Mouse (Mus musculus): Measurements from ENCODE around the gene Saysd1. TPM values are rescaled to one million over a fixed set of nuclear protein-coding genes. Genes with fewer than 3 reads are reported as not detected.

Saysd1 gene
- polyA plus RNA-seq, 1 experiment from 2014 or later: 13.4 TPM

DNA sequence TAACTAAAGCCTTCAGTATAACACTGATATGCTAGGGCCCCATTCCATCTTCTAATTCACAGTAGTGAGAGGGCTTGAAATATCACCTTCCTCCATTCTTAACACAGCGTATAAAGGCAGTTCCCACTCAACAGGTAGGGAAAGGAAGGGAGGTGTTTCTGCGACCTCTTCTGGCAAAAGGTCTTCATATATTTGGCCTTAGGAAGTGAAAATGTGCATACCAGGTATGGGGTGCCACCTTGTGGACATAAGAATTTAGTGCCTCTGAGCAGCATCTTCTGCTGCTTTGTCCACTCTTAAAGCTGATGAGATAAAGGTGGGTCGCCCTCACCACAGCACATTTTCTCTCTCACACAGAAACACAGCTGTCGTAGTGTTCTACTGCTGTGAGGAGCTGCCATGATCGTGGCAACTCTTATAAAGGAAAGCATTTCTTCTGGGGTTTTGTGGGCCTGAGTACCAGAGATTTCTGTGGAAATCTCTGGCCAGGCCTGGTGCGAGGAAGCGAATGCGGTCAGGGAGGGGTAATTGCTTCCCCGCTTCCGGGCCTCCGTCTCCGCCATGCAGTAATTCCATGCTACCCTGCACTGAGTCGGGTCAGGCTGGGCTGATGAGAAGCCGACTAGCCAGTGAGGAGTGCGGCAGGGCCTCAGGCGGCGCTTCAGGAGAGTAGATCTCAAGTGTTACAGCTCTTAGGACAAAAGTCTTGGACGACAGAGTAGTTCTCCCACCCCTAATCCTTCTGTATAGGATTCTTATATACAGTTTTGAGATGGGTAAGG is 70.8 kb downstream of the Saysd1 start:
- no peaks in the 10 kb centered on the region for H3K36me3 ChIP-seq (ENCODE audit: insufficient read depth, low read length)
- no peak overlapping the region for H3K27ac ChIP-seq (ENCODE audit: low read length)
- 0 out of 2 replicates have a peak overlapping the region, but pooled peaks have one; percentile 0 for H3K4me2 ChIP-seq (replicated peaks; ENCODE audit: low read depth, low read length)
- H3K9me3 ChIP-seq (ENCODE audit: low read length): no peaks in the 10 kb centered on the region
- 0 out of 2 replicates have a peak overlapping the region, but pooled peaks have one; percentile 5 for H3K9ac ChIP-seq (replicated peaks; ENCODE audit: low read length)
- no peaks in the 10 kb centered on the region for H3K27me3 ChIP-seq (ENCODE audit: insufficient read depth, low read length)
- H3K4me3 ChIP-seq (ENCODE audit: low read length): no peak overlapping the region
- peak; percentile 71; the same call in 1 of the 2 replicates for ATAC-seq (ENCODE audit: low FRiP score, low TSS enrichment)
- WGBS: 38% methylated on average over 18 of the region's 18 CpGs
- no peaks in the 10 kb centered on the region for H3K4me1 ChIP-seq (ENCODE audit: insufficient read depth, low read length)

DNA sequence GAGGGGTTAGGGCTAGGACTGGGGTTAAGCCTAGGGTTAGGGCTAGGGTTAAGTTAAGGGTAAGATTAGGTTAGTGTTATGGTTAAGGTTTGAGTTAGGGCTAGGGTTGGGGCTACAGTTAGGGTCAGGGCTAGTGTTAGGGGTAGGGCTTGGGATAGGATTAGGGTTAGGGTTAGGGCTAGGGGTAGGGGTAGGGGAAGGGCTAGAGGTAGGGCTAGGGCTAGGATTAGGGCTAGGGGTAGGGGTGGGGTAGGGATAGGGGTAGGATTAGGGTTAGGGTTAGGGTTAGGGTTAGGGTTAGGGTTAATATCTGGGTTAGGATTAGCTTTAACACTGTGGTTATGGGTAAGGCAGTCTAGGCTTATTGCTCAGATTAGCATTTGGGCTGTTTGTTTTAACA is 73.6 kb downstream of the Saysd1 start:
- no peak; the same call in 1 of the 2 replicates for ATAC-seq (ENCODE audit: low FRiP score, low TSS enrichment)
- H3K4me3 ChIP-seq (ENCODE audit: low read length): no peak overlapping the region
- H3K4me2 ChIP-seq (replicated peaks; ENCODE audit: low read depth, low read length): no peak overlapping the region
- no peak overlapping the region for H3K9ac ChIP-seq (replicated peaks; ENCODE audit: low read length)
- H3K27me3 ChIP-seq (ENCODE audit: insufficient read depth, low read length): no peaks in the 10 kb centered on the region
- H3K27ac ChIP-seq (ENCODE audit: low read length): no peak overlapping the region
- no peaks in the 10 kb centered on the region for H3K36me3 ChIP-seq (ENCODE audit: insufficient read depth, low read length)
- no peaks in the 10 kb centered on the region for H3K9me3 ChIP-seq (ENCODE audit: low read length)
- H3K4me1 ChIP-seq (ENCODE audit: insufficient read depth, low read length): no peaks in the 10 kb centered on the region

DNA sequence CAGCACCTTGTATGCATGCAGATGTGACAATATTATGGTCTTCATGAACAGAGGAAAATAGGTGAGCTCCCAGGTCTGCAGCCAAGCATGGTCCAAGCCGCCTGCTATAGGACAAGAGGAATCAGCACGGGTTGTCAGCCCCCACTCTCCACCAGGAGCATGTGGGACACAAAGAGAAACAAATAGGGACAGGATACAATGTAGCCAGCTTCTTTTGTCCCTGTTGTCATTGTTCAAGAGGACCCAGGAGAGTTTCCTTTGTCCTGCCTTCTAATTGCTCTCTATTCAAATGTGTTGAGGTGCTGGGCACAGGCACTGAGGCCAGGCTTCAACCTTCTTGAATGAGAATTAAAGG is 89.9 kb downstream of the Saysd1 start:
- Histone ChIP-seq H3K9me3 (ENCODE audit: low read length) (no peaks in the 10 kb centered on the region), H3K27ac (ENCODE audit: low read length) (no peak overlapping the region), H3K4me2 (replicated peaks; ENCODE audit: low read depth, low read length) (no peak overlapping the region), H3K9ac (replicated peaks; ENCODE audit: low read length) (no peak overlapping the region), H3K36me3 (ENCODE audit: insufficient read depth, low read length) (no peaks in the 10 kb centered on the region), H3K27me3 (ENCODE audit: insufficient read depth, low read length) (no peaks in the 10 kb centered on the region), H3K4me3 (ENCODE audit: low read length) (no peak overlapping the region), H3K4me1 (ENCODE audit: insufficient read depth, low read length) (no peaks in the 10 kb centered on the region)
- no peak for ATAC-seq (ENCODE audit: low FRiP score, low TSS enrichment)
- 52% methylated on average over 2 of the region's 2 CpGs for WGBS

DNA sequence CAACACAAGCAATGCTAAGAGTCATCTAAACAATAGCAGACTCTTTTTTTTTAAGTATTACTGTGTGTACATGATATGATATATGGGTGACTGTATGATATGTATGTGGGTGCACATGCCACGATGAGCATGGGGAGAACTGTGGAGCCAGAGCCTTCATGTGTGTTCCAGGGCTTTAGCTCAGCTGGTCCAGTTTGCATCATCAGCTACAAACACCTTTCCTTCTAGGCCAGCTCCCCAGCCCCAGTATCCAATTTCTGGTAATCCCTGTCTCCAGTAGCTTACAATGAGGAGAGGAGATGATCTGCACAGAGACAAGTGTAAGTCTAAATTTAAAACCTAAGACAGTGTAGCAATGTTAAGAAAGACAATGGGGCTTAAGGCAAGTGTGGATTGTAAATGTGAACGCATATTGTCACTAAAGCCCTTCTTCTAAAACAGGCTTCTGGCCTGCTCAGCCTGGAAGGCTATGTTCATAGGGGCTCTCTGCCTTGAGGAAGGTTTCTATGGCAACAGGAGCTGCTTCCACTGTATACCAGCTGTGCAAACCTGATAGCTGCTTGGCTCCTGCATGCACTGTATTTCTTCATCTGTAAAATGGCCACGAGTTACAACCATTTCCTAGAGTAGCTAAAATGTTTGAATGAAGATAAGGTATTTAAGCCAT is 90.4 kb downstream of the Saysd1 start:
- H3K36me3 ChIP-seq (ENCODE audit: insufficient read depth, low read length): no peaks in the 10 kb centered on the region
- H3K9ac ChIP-seq (replicated peaks; ENCODE audit: low read length): no peak overlapping the region
- H3K27ac ChIP-seq (ENCODE audit: low read length): no peak overlapping the region
- no peak for ATAC-seq (ENCODE audit: low FRiP score, low TSS enrichment)
- H3K9me3 ChIP-seq (ENCODE audit: low read length): no peaks in the 10 kb centered on the region
- no peaks in the 10 kb centered on the region for H3K4me1 ChIP-seq (ENCODE audit: insufficient read depth, low read length)
- H3K27me3 ChIP-seq (ENCODE audit: insufficient read depth, low read length): no peaks in the 10 kb centered on the region
- 57% methylated on average over 3 of the region's 3 CpGs for WGBS
- H3K4me2 ChIP-seq (replicated peaks; ENCODE audit: low read depth, low read length): no peak overlapping the region
- H3K4me3 ChIP-seq (ENCODE audit: low read length): no peak overlapping the region

DNA sequence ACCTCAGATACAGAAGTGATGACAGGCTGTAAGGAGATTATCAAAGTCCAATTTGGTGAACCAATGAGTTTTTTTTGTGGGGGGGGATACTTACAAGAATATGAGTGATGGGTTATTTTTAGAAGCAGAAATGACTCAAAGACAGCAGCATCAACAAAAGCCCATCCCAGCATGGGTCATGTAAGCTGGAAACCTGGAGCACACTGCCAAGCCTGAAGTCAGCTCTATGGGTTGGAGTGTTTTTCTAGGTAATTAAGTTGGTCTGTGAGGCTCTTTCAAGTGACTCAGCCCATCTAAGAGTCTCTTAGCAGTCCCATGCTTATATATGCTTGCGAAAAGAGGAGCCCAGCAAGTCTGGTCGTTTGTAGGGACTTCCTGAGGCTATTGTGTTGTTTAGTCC is 91.0 kb downstream of the Saysd1 start:
- H3K9me3 ChIP-seq (ENCODE audit: low read length): no peaks in the 10 kb centered on the region
- H3K36me3 ChIP-seq (ENCODE audit: insufficient read depth, low read length): no peaks in the 10 kb centered on the region
- H3K27me3 ChIP-seq (ENCODE audit: insufficient read depth, low read length): no peaks in the 10 kb centered on the region
- no peaks in the 10 kb centered on the region for H3K4me1 ChIP-seq (ENCODE audit: insufficient read depth, low read length)
- no peak overlapping the region for H3K9ac ChIP-seq (replicated peaks; ENCODE audit: low read length)
- no peak overlapping the region for H3K4me3 ChIP-seq (ENCODE audit: low read length)
- WGBS: 58% methylated on average over 2 of the region's 2 CpGs
- H3K4me2 ChIP-seq (replicated peaks; ENCODE audit: low read depth, low read length): no peak overlapping the region
- H3K27ac ChIP-seq (ENCODE audit: low read length): no peak overlapping the region
- ATAC-seq (ENCODE audit: low FRiP score, low TSS enrichment): no peak

DNA sequence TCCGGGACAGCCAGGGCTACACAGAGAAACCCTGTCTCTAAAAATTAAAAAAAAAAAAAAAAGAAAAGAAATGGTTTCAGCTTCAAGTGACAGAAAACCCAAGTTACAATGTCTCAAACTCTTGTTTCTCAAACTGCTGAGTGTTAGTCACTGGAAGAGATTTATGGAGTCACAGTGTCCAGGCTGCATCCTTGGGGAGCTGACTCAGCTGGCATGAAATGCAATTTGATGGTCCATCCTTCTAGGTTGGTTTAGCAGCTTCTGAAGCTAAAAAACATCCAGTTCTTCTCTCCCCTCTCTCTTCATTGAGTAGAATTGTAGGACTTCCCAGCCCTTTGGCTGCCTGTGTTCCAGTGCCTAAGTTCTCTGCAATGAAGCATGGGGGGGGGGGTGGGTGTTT is 94.3 kb downstream of the Saysd1 start:
- H3K4me1 ChIP-seq (ENCODE audit: insufficient read depth, low read length): no peaks in the 10 kb centered on the region
- 100% methylated on average over 1 of the region's 1 CpGs for WGBS
- no peak overlapping the region for H3K4me2 ChIP-seq (replicated peaks; ENCODE audit: low read depth, low read length)
- H3K9ac ChIP-seq (replicated peaks; ENCODE audit: low read length): no peak overlapping the region
- ATAC-seq (ENCODE audit: low FRiP score, low TSS enrichment): no peak
- no peaks in the 10 kb centered on the region for H3K36me3 ChIP-seq (ENCODE audit: insufficient read depth, low read length)
- no peaks in the 10 kb centered on the region for H3K9me3 ChIP-seq (ENCODE audit: low read length)
- H3K27ac ChIP-seq (ENCODE audit: low read length): no peak overlapping the region
- H3K4me3 ChIP-seq (ENCODE audit: low read length): no peak overlapping the region
- H3K27me3 ChIP-seq (ENCODE audit: insufficient read depth, low read length): no peaks in the 10 kb centered on the region

DNA sequence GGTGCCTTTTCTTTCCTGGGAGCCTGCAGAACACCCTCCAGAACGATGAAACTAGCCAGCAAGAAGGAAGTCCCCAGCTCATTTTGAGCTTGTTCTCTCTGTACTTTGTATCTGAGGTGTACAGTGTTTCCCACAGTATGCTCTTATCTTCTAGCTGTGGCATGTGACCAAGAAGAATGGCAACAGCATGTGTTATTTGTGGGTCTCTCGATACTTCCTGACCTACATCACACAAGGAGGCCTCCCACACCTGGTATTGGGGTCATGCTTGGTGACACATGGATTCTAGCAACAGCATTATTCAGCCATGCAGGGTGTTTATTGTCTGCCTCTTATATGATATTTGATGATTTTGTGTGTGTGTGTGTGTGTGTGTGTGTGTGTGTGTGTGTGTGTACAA is 96.5 kb downstream of the Saysd1 start:
- H3K36me3 ChIP-seq (ENCODE audit: insufficient read depth, low read length): no peaks in the 10 kb centered on the region
- no peak for ATAC-seq (ENCODE audit: low FRiP score, low TSS enrichment)
- H3K27me3 ChIP-seq (ENCODE audit: insufficient read depth, low read length): no peaks in the 10 kb centered on the region
- H3K4me3 ChIP-seq (ENCODE audit: low read length): no peak overlapping the region
- no peak overlapping the region for H3K27ac ChIP-seq (ENCODE audit: low read length)
- WGBS: 61% methylated on average over 2 of the region's 2 CpGs
- H3K9me3 ChIP-seq (ENCODE audit: low read length): no peaks in the 10 kb centered on the region
- H3K4me1 ChIP-seq (ENCODE audit: insufficient read depth, low read length): no peaks in the 10 kb centered on the region
- no peak overlapping the region for H3K4me2 ChIP-seq (replicated peaks; ENCODE audit: low read depth, low read length)
- H3K9ac ChIP-seq (replicated peaks; ENCODE audit: low read length): no peak overlapping the region

DNA sequence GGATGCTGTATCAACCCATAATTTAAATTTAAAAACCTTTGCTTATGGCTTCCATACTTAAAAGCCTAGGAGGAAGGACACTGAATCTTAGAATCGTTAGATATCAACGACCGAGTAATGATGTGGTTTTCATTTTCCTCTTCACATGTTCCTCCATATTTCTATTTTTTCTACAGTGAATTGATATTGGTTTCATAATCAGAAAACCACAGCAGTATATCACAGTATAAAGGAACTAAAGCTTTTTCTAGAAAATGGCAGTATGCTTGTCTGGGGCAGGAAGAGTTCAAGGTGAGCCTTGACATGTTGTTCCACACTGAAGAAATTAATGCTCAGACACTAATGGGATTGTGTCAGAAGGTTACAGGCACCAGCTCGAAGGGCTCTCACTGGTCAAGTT is 97.4 kb downstream of the Saysd1 start:
- Histone ChIP-seq H3K4me2 (replicated peaks; ENCODE audit: low read depth, low read length) (no peak overlapping the region), H3K27me3 (ENCODE audit: insufficient read depth, low read length) (no peaks in the 10 kb centered on the region), H3K9me3 (ENCODE audit: low read length) (no peaks in the 10 kb centered on the region), H3K4me3 (ENCODE audit: low read length) (no peak overlapping the region), H3K9ac (replicated peaks; ENCODE audit: low read length) (no peak overlapping the region), H3K27ac (ENCODE audit: low read length) (no peak overlapping the region), H3K4me1 (ENCODE audit: insufficient read depth, low read length) (no peaks in the 10 kb centered on the region), H3K36me3 (ENCODE audit: insufficient read depth, low read length) (no peaks in the 10 kb centered on the region)
- ATAC-seq (ENCODE audit: low FRiP score, low TSS enrichment): no peak
- WGBS: 86% methylated on average over 4 of the region's 4 CpGs

DNA sequence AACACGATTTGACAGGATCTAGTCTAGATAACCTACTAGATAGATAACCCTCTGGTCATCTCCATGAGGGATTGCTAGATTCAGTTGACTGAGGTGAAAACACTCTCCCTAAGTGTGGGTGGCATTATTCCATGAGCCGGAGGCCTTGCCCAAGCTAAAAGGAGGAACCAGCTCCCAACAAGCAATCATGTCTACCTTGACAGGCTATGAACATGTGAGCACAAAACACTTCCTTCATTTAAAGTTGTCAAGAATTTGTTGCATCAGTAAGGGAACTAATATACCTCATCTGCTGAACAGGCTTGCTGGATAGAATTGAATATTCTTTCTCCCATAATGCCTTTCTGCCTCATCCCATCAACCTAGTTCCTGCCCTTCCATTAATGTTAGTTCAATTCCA is 98.5 kb downstream of the Saysd1 start:
- Histone ChIP-seq H3K4me2 (replicated peaks; ENCODE audit: low read depth, low read length) (no peak overlapping the region), H3K9me3 (ENCODE audit: low read length) (no peaks in the 10 kb centered on the region), H3K4me1 (ENCODE audit: insufficient read depth, low read length) (peaks cover 2% of the 10 kb centered on the region), H3K27me3 (ENCODE audit: insufficient read depth, low read length) (no peaks in the 10 kb centered on the region), H3K27ac (ENCODE audit: low read length) (no peak overlapping the region), H3K4me3 (ENCODE audit: low read length) (no peak overlapping the region), H3K36me3 (ENCODE audit: insufficient read depth, low read length) (no peaks in the 10 kb centered on the region), H3K9ac (replicated peaks; ENCODE audit: low read length) (no peak overlapping the region)
- ATAC-seq (ENCODE audit: low FRiP score, low TSS enrichment): no peak
- WGBS: 88% methylated on average over 2 of the region's 2 CpGs

DNA sequence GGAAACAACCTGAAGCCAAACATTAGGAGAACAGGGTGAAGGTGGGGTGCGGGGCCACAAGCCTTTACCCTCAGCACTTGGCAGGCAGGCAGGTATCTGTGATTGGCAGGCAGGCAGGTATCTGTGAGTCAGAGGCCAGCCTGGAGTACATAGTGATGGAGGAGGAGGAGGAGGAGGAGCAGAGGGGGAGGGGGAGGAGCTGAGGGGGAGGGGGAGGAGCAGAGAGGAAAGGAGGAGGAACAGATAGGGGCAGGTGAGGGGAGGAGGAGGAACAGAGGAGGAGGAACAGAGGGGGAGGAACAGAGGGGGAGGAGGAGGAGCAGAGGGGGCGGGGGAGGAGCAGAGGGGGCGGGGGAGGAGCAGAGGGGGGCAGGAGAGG is 105.6 kb downstream of the Saysd1 start:
- ATAC-seq (ENCODE audit: low FRiP score, low TSS enrichment): no peak
- Histone ChIP-seq H3K4me2 (replicated peaks; ENCODE audit: low read depth, low read length) (no peak overlapping the region), H3K9ac (replicated peaks; ENCODE audit: low read length) (no peak overlapping the region), H3K4me1 (ENCODE audit: insufficient read depth, low read length) (peaks cover 6% of the 10 kb centered on the region), H3K36me3 (ENCODE audit: insufficient read depth, low read length) (no peaks in the 10 kb centered on the region), H3K27me3 (ENCODE audit: insufficient read depth, low read length) (no peaks in the 10 kb centered on the region), H3K9me3 (ENCODE audit: low read length) (no peaks in the 10 kb centered on the region), H3K4me3 (ENCODE audit: low read length) (no peak overlapping the region), H3K27ac (ENCODE audit: low read length) (no peak overlapping the region)
- WGBS: 74% methylated on average over 1 of the region's 3 CpGs

All from kidney, embryonic 16.5 days (tissue).